In genomic region chr6:140857118-140857746, GRCm38 (mm10) we compare ENCODE assay signal across 8 mouse cellular contexts.
DNase-seq lines count a peak whose midpoint lies in the region; ATAC-seq and TF ChIP-seq lines count a peak whose summit lies in the region.

No protein-coding gene starts in this region.

- H3K79me2 ChIP-seq in heart, adult 2 months (replicated peaks; ENCODE audit: control insufficient read depth, insufficient read depth, low read length) = no peaks in the 10 kb centered on the region

- peak overlapping the region; percentile 65 for H3K4me2 ChIP-seq in heart, embryonic 12.5 days
- H3K4me2 ChIP-seq in forebrain, embryonic 13.5 days = peak overlapping the region; percentile 51
- H3K4me2 ChIP-seq in midbrain, embryonic 13.5 days (replicated peaks) = peak overlapping the region; percentile 54

- DNase-seq in heart, adult 2 months = no peak
- DNase-seq in layer of hippocampus, postnatal 36 days = peak; percentile 30 to 34
- DNase-seq in spleen, postnatal 10 days (ENCODE audit: low spot score in 2 of 2) = no peak
- no peak for DNase-seq in natural killer cell, adult 2 months (ENCODE audit: low spot score in 2 of 2)

- intact Hi-C loops in heart, adult 2 months (cut with DNase I) = loop anchor here (10.0 kb wide), 2 partner anchors 92 to 142 kb away; no protein-coding TSS in a partner anchor

- H3K27ac ChIP-seq in heart, embryonic 12.5 days (ENCODE audit: poor library complexity, severe bottlenecking) = no peak overlapping the region
- H3K27ac ChIP-seq in heart, adult 2 months = no peak overlapping the region
- H3K27ac ChIP-seq in brown adipose tissue, adult 24 weeks (replicated peaks; ENCODE audit: low read depth, low read length) = no peak overlapping the region
- no peak overlapping the region for H3K27ac ChIP-seq in forebrain, embryonic 13.5 days
- no peak overlapping the region for H3K27ac ChIP-seq in midbrain, embryonic 13.5 days

- no peaks in the 10 kb centered on the region for H3K27me3 ChIP-seq in heart, embryonic 12.5 days (replicated peaks)
- H3K27me3 ChIP-seq in heart, adult 2 months (ENCODE audit: control insufficient read depth, insufficient read depth, low read length) = no peaks in the 10 kb centered on the region
- H3K27me3 ChIP-seq in forebrain, embryonic 13.5 days = no peaks in the 10 kb centered on the region
- H3K27me3 ChIP-seq in midbrain, embryonic 13.5 days = no peaks in the 10 kb centered on the region

- TF ChIP-seq POLR2A in heart, adult 2 months (IDR thresholded peaks at IDR 0.05; ENCODE audit: insufficient read depth, low read depth, low read length) = no peak

- H3K9ac ChIP-seq in heart, embryonic 12.5 days = no peak overlapping the region; the same call in 1 of the 2 replicates
- no peak overlapping the region for H3K9ac ChIP-seq in heart, adult 2 months (ENCODE audit: low read depth, low read length)
- 0 out of 2 replicates have a peak overlapping the region, but pooled peaks have one; percentile 52 for H3K9ac ChIP-seq in forebrain, embryonic 13.5 days
- 0 out of 2 replicates have a peak overlapping the region, but pooled peaks have one; percentile 25 for H3K9ac ChIP-seq in midbrain, embryonic 13.5 days (replicated peaks)

- H3K36me3 ChIP-seq in heart, embryonic 12.5 days = no peaks in the 10 kb centered on the region
- no peaks in the 10 kb centered on the region for H3K36me3 ChIP-seq in heart, adult 2 months (ENCODE audit: control insufficient read depth, insufficient read depth, low read length)
- H3K36me3 ChIP-seq in forebrain, embryonic 13.5 days (ENCODE audit: poor library complexity, severe bottlenecking) = no peaks in the 10 kb centered on the region
- no peaks in the 10 kb centered on the region for H3K36me3 ChIP-seq in midbrain, embryonic 13.5 days

- peak overlapping the region; percentile 35 for H3K4me3 ChIP-seq in heart, embryonic 12.5 days
- no peak overlapping the region; the same call in 1 of the 2 replicates for H3K4me3 ChIP-seq in heart, adult 2 months
- peak overlapping the region; percentile 20; the same call in 1 of the 2 replicates for H3K4me3 ChIP-seq in brown adipose tissue, adult 24 weeks (ENCODE audit: insufficient read depth, low read depth, low read length)
- peak overlapping the region; percentile 24 for H3K4me3 ChIP-seq in forebrain, embryonic 13.5 days
- H3K4me3 ChIP-seq in midbrain, embryonic 13.5 days (replicated peaks) = peak overlapping the region; percentile 30

- TF ChIP-seq EP300 in heart, adult 2 months (IDR thresholded peaks at IDR 0.05; ENCODE audit: insufficient read depth, low read depth, low read length) = no peak

- peaks cover 13% of the 10 kb centered on the region; the same call in 1 of the 2 replicates for H3K4me1 ChIP-seq in heart, embryonic 12.5 days (replicated peaks)
- H3K4me1 ChIP-seq in heart, adult 2 months (ENCODE audit: control insufficient read depth, insufficient read depth, low read length) = 0 out of 2 replicates have a peak, but pooled peaks cover 2% of the 10 kb centered on the region
- H3K4me1 ChIP-seq in brown adipose tissue, adult 24 weeks (ENCODE audit: control insufficient read depth, insufficient read depth, insufficient read length, low read length) = no peaks in the 10 kb centered on the region
- peaks cover 28% of the 10 kb centered on the region for H3K4me1 ChIP-seq in forebrain, embryonic 13.5 days
- peaks cover 22% of the 10 kb centered on the region for H3K4me1 ChIP-seq in midbrain, embryonic 13.5 days (replicated peaks)

- TF ChIP-seq CTCF in heart, adult 2 months (IDR thresholded peaks at IDR 0.05) = no peak

- H3K9me3 ChIP-seq in heart, embryonic 12.5 days (replicated peaks) = no peaks in the 10 kb centered on the region
- H3K9me3 ChIP-seq in forebrain, embryonic 13.5 days (replicated peaks) = no peaks in the 10 kb centered on the region
- H3K9me3 ChIP-seq in midbrain, embryonic 13.5 days = no peaks in the 10 kb centered on the region

- no peak for ATAC-seq in heart, embryonic 12.5 days (ENCODE audit: insufficient number of reproducible peaks, low FRiP score)
- peak; percentile 61 for ATAC-seq in forebrain, embryonic 13.5 days
- no peak for ATAC-seq in midbrain, embryonic 13.5 days

- 26% methylated on average over 18 of the region's 18 CpGs for WGBS in heart, embryonic 12.5 days
- WGBS in heart, adult 2 months = 35% methylated on average over 18 of the region's 18 CpGs
- WGBS in forebrain, embryonic 13.5 days = 24% methylated on average over 18 of the region's 18 CpGs
- WGBS in midbrain, embryonic 13.5 days = 28% methylated on average over 18 of the region's 18 CpGs

Comparison
In these comparisons a context has a peak if more than half of its experiments do, and no peak if none do; other contexts are left out.
1. H3K9ac ChIP-seq: peak in forebrain, embryonic 13.5 days (single experiment) and midbrain, embryonic 13.5 days (single experiment); none in heart, embryonic 12.5 days (single experiment) and heart, adult 2 months (single experiment).
2. DNase-seq: peak in layer of hippocampus, postnatal 36 days (2 of 2); none in heart, adult 2 months (0 of 2), spleen, postnatal 10 days (0 of 2) and natural killer cell, adult 2 months (0 of 2).
3. Peak in every context shown above with its lines, with median percentiles within 50 percentile points of each other: H3K4me2 ChIP-seq.